Mouse (Mus musculus) myocyte (in vitro differentiated cells): ENCODE results near the gene Sh3pxd2a.

Source experiments
- CEBPB ChIP-seq: IDR thresholded peaks from 2 replicates; pipeline ENCODE4 v1.6.1; 2011; ENCODE audit warnings: mild to moderate bottlenecking, moderate library complexity; ENCODE audit not compliant: poor library complexity, insufficient read depth, severe bottlenecking
- E2F4 ChIP-seq: IDR thresholded peaks from one replicate; pipeline ENCODE4 v1.6.1; 2011; ENCODE audit warnings: mild to moderate bottlenecking, control low read depth, moderate library complexity; ENCODE audit not compliant: insufficient read depth
- MAX ChIP-seq: IDR thresholded peaks from one replicate; pipeline ENCODE4 v1.6.1; 2011; ENCODE audit warnings: low read depth, mild to moderate bottlenecking, control low read depth
- MYOD1 ChIP-seq, 3 experiments: IDR thresholded peaks; one replicate each; pipeline ENCODE4 v1.6.1; 2011; ENCODE audit warnings: control low read depth in 2 of 3, low read depth in 2 of 3, mild to moderate bottlenecking in 2 of 3, moderate library complexity in 1 of 3; ENCODE audit not compliant: insufficient read length in 2 of 3, control insufficient read depth in 1 of 3
- MYOG ChIP-seq, 3 experiments: IDR thresholded peaks; one replicate each; pipeline ENCODE4 v1.6.1; 2011; ENCODE audit warnings: control low read depth in 2 of 3, low read depth in 2 of 3, mild to moderate bottlenecking in 2 of 3; ENCODE audit not compliant: insufficient read length in 2 of 3, control insufficient read depth in 1 of 3, insufficient read depth in 1 of 3
- POLR2A ChIP-seq: IDR thresholded peaks from one replicate; pipeline ENCODE4 v1.6.1; 2011; ENCODE audit warnings: low read depth, mild to moderate bottlenecking, control low read depth, moderate library complexity; ENCODE audit not compliant: insufficient read length
- POLR2AphosphoS2 ChIP-seq: IDR thresholded peaks from one replicate; pipeline ENCODE4 v1.6.1; 2011; ENCODE audit warnings: low read depth, control low read depth; ENCODE audit not compliant: insufficient read length
- TCF12 ChIP-seq: IDR thresholded peaks from one replicate; pipeline ENCODE4 v1.6.1; 2011; ENCODE audit warnings: mild to moderate bottlenecking, control low read depth; ENCODE audit not compliant: poor library complexity, insufficient read depth, severe bottlenecking
- USF1 ChIP-seq: IDR thresholded peaks from one replicate; pipeline ENCODE4 v1.6.1; 2011; ENCODE audit warnings: low read depth, mild to moderate bottlenecking, control low read depth, moderate library complexity

DNA sequence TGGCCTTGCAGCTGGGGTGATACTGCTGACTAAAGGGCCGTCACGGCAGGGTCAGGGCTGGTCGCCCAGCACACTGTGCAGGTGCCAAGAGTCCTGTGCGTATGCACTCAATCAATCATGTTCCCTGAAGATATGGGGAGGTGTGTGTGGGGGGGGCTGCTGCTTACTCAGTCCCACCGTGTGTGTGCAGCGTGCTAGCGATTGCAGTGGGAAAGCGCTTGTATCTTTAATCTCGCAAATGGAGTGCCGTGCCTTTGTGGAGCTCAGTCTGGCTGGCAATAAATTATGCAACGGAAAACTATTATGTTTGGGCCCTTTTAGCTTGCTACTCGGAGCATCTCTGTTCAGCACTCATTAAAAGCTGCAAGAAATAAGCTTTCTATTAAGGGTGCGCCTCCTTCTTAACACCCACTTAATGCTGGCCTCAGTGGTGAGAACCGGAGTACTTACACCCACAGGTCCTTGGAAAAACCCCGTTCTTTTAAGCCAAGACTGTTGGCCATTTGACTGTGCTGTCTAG lies 8.7 kb upstream of the Sh3pxd2a start:
- TF ChIP-seq USF1 (no peak), POLR2A (no peak), E2F4 (no peak), POLR2AphosphoS2 (no peak), MYOD1 (IDR thresholded peaks at IDR 0.05; ENCODE audit: control insufficient read depth in 1 of 3, insufficient read length in 2 of 3, low read depth in 2 of 3) (no peak), CEBPB (no peak), MAX (no peak), TCF12 (no peak), MYOG (IDR thresholded peaks at IDR 0.05; ENCODE audit: control insufficient read depth in 1 of 3, insufficient read depth in 1 of 3, insufficient read length in 2 of 3, low read depth in 2 of 3) (no peak)
